Mouse (Mus musculus) G1E (cell line): ENCODE results near the gene Lmbr1.

Experiments
- CTCF ChIP-seq: IDR thresholded peaks from 2 replicates; pipeline ENCODE4 v1.5.1; 2012; ENCODE audit warnings: low read depth, low read length, inconsistent platforms, mixed read lengths
- GATA1 ChIP-seq: IDR thresholded peaks from 2 replicates; pipeline ENCODE4 v1.6.1; 2012; ENCODE audit warnings: borderline replicate concordance, low read length, inconsistent platforms, mixed read lengths
- GATA2 ChIP-seq: IDR thresholded peaks from 2 replicates; pipeline ENCODE4 v1.6.1; 2012; ENCODE audit warnings: low read depth, low read length, inconsistent platforms, borderline replicate concordance
- POLR2AphosphoS5 ChIP-seq: IDR thresholded peaks from 2 replicates; pipeline ENCODE4 v1.6.1; 2012; ENCODE audit warnings: low read depth, low read length, inconsistent platforms; ENCODE audit not compliant: insufficient replicate concordance
- TAL1 ChIP-seq: conservative IDR thresholded peaks from 2 replicates; pipeline ENCODE4 v1.6.1; 2012; ENCODE audit warnings: low read depth, low read length, inconsistent platforms, mixed read lengths

GRCm38 (mm10) chr5:29197187-29197586, 181.0 kb downstream of the Lmbr1 start:
- no peak for TF ChIP-seq CTCF
- TF ChIP-seq GATA1 = no peak
- no peak for TF ChIP-seq TAL1
- TF ChIP-seq POLR2AphosphoS5 = no peak
- TF ChIP-seq GATA2 = no peak
